Mouse (Mus musculus): Measurements from ENCODE around the gene Gm21292. TPM values are rescaled to one million over a fixed set of nuclear protein-coding genes. Genes with fewer than 3 reads are reported as not detected.

Gene Gm21292
- polyA plus RNA-seq (2017; shearing (Covaris generic)): not detected

DNA sequence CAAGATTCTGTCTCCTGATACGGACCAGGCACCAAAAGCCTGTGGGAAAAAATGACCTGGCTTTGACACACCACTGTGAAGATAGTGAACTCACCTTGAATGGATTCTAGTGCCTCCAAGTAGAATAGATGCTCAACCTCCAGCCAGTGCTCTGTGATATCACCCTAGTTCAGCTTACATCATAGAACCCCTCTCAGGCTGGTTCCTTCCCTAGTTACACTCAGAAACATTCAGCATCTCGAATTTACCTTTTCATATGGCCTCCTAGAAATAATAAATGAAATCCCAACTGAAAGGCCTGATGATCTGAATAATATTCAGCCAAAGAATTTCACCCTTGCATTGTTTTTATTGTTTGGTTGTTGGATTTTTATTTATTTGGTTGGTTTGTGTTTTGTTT lies at the start of gene Gm21292:
Gene Gm21292 (minus strand): TSS at position 101 of the 400 bp plus-strand sequence.

Other genes with a start within 250 kb of the Gm21292 start
- not detected for gene Gm21721, start 68.3 kb upstream of the Gm21292 start, polyA plus RNA-seq (2017; shearing (Covaris generic))
- not detected for gene Gm21812, start 213.3 kb upstream of the Gm21292 start, polyA plus RNA-seq (2017; shearing (Covaris generic))

Measured in effector memory CD4-positive, alpha-beta T cell, adult 5 months (primary cell).